Mouse (Mus musculus) stomach, embryonic 14.5 days (tissue): ENCODE measurements around the gene Rtn2. TPM values are rescaled to one million over a fixed set of nuclear protein-coding genes. Genes with fewer than 3 reads are reported as not detected.

Experiments
- ATAC-seq: fragments of 200-750 bp; cut with Nextera tagmentation; 2 replicates; pipeline ENCODE4 v1.8.0; 2017; ENCODE audit warnings: low read depth, moderate TSS enrichment; ENCODE audit not compliant: insufficient number of reproducible peaks, insufficient read depth, low FRiP score
- H3K27ac ChIP-seq: fragments of 300-500 bp; sonication (generic); 2 replicates; pipeline ENCODE4 v1.5.1; 2014; ENCODE audit warnings: mild to moderate bottlenecking, low read length, moderate library complexity, mixed read lengths
- H3K27me3 ChIP-seq: fragments of 300-500 bp; sonication (generic); 2 replicates; pipeline ENCODE4 v1.6.1; 2014; ENCODE audit warnings: low read length, control low read depth, mixed read lengths; ENCODE audit not compliant: control insufficient read depth, insufficient read depth
- H3K36me3 ChIP-seq: fragments of 300-500 bp; sonication (generic); 2 replicates; pipeline ENCODE4 v1.6.1; 2014; ENCODE audit warnings: mild to moderate bottlenecking, control low read depth, low read length, moderate library complexity, mixed read lengths; ENCODE audit not compliant: control insufficient read depth, insufficient read depth
- H3K4me1 ChIP-seq: fragments of 300-500 bp; sonication (generic); 2 replicates; pipeline ENCODE4 v1.6.1; 2014; ENCODE audit warnings: low read length, control low read depth, mixed read lengths; ENCODE audit not compliant: control insufficient read depth, insufficient read depth
- H3K4me2 ChIP-seq: fragments of 300-500 bp; sonication (generic); replicated peaks from 2 replicates; pipeline ENCODE4 v1.6.1; 2014; ENCODE audit warnings: low read depth, low read length, control low read depth
- H3K4me3 ChIP-seq: fragments of 300-500 bp; sonication (generic); 2 replicates; pipeline ENCODE4 v1.5.1; 2014; ENCODE audit warnings: low read depth, low read length, control low read depth
- H3K9ac ChIP-seq: fragments of 300-500 bp; sonication (generic); replicated peaks from 2 replicates; pipeline ENCODE4 v1.6.1; 2014; ENCODE audit warnings: low read depth, mild to moderate bottlenecking, control low read depth, low read length, moderate library complexity, mixed read lengths
- H3K9me3 ChIP-seq: fragments of 300-500 bp; sonication (generic); 2 replicates; pipeline ENCODE4 v1.6.1; 2016; ENCODE audit warnings: low read depth, low read length, control low read depth; ENCODE audit not compliant: control insufficient read depth
- WGBS: fragments of 180-500 bp; shearing (Covaris S2); extraction: QIAGEN DNeasy Blood & Tissue Kit; methylation state at CpG from one replicate; pipeline ENCODE4 v1.1.7; 2014; 5-methylcytosine and 5-hydroxymethylcytosine counted together
- polyA plus RNA-seq: library from polyadenylated mRNA; unstranded; fragments of >200 nt; fragmentation: Nextera tagmentation; extraction: Ambion mirVana; gene quantifications from 2 replicates; pipeline ENCODE4 v1.2.1, GENCODE M21; 2014

The Rtn2 gene
- polyA plus RNA-seq, 1 experiment from 2014 or later: 13.9 TPM

DNA sequence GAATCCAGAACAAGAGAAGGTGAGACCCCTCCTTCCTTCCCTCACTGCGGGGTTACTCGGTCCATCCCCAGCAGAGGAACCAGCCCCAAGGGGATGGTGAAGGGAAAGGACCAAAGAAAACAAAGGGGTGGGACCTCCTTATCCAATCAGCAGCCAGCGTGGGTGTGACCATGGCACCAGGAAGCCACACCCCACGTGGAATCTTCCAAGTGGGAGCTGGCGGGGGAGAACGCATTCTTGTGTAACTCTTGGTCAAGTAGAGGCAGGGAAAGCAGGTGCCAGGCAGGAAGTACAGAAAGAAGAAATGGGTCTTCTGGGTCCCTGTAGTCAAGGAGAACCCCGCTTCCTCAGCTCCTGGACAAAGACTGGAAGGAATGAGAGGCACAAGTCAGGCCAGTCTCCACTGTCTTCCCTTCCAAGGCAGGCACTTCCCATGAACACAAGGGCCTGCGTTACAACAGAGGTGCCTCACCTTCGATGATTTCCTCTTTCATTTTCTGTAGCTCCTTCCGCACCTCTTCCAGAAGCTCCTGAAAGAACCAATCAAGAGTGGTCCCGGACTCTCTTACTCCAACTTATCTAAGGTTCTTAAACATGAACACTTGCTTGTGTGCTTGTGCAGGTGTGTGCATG is 24.9 kb upstream of the Rtn2 start:
- no peaks in the 10 kb centered on the region for H3K4me1 ChIP-seq
- peak; percentile 82; the same call in 1 of the 2 replicates for ATAC-seq
- no peaks in the 10 kb centered on the region for H3K27me3 ChIP-seq
- H3K4me2 ChIP-seq: no peak overlapping the region
- 40% methylated on average over 11 of the region's 11 CpGs for WGBS
- H3K27ac ChIP-seq: no peak overlapping the region
- peaks cover 62% of the 10 kb centered on the region for H3K36me3 ChIP-seq
- H3K9me3 ChIP-seq: no peaks in the 10 kb centered on the region
- H3K9ac ChIP-seq: no peak overlapping the region
- no peak overlapping the region for H3K4me3 ChIP-seq

DNA sequence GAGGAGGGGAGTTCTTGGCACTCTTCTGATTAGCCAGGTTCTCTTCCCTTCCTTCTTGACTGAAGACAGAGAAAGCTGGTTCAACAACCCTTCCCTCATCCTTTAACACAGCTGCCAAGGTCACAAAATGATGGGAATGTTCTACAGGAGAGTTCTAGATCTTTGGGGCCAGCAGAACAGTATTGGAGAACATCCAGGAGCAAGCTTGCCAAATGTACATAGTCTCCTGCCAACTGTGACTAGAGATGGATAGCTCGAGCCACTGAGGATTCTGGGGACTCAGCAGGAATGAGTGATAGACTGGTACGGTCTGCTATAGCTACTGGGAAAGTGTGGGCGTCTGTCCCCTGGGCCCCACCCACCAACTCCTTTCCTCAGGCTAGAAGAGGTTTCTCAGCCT is 24.1 kb upstream of the Rtn2 start:
- Histone ChIP-seq H3K9ac (no peak overlapping the region), H3K4me2 (no peak overlapping the region), H3K27me3 (no peaks in the 10 kb centered on the region), H3K27ac (no peak overlapping the region), H3K9me3 (no peaks in the 10 kb centered on the region), H3K4me1 (no peaks in the 10 kb centered on the region), H3K36me3 (peaks cover 70% of the 10 kb centered on the region), H3K4me3 (no peak overlapping the region)
- no peak for ATAC-seq
- WGBS: 82% methylated on average over 3 of the region's 3 CpGs

DNA sequence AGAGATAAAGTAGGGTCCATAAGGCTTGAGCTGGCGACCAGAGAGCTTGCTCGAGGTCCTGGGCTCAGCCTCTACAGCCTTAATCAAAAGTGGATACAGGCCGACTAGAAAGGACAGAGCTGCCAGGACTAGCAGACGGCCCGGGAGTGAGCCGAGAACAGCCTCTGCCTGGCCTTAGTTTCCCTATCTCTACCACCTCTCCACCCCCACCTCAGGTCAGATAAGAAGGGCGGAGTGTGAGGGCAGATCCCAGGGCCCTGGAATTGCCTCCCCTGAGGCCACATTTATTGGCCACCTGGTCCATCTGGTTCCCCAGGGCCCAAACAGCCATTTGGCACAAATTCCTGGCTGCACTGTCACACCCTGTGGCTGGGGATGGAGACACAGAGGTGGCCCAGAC is 17.3 kb upstream of the Rtn2 start:
- Histone ChIP-seq H3K27ac (no peak overlapping the region), H3K9ac (no peak overlapping the region), H3K4me2 (no peak overlapping the region), H3K36me3 (peaks cover 58% of the 10 kb centered on the region), H3K4me3 (no peak overlapping the region), H3K9me3 (no peaks in the 10 kb centered on the region), H3K27me3 (no peaks in the 10 kb centered on the region), H3K4me1 (peaks cover 24% of the 10 kb centered on the region; the same call in 1 of the 2 replicates)
- WGBS: 52% methylated on average over 7 of the region's 7 CpGs
- 0 out of 2 replicates have a peak, but pooled peaks have one; percentile 8 for ATAC-seq

DNA sequence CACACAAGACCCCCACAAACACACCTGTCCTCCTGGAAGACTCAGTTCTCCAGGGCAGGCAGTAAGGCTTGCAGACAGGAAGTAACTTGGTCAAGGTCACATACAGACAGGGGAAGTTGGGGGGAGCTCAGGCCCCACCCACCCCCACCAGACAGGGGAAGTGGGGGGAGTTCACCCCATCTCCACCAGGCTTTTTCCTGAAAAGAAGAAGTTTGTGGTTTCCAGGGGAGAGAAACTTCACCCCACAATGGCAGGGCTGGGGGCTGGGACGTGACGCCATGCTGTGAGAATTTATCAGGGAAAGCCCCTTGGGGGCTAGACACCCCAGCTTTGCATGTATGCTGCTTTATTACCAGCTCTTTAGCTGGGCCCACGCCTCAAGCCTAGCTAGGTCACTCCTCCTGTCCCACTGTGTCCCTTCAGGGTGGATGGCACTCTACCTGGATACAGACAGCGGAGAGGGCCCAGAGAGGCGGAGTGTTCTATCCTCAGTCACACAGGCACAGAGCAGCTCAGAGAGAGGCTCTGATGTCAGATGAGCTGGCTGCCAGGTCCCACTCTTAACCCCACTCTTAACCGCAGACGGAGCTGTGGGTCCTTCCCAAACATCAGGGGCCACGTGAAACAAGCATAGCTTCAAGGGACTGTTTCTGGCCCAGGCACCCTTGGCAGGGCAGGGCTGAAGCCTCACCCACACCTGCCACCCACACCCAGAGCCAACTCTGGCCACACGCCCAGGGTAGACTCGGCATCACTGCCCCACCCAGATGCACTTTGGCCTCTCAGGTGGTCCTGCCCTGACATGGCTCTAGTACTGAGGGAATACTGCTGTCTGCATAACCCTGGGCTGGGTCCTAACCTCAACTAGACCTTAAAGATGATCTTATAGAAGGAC is 16.2 kb upstream of the Rtn2 start:
- H3K27me3 ChIP-seq: no peaks in the 10 kb centered on the region
- no peak overlapping the region for H3K4me3 ChIP-seq
- ATAC-seq: no peak
- H3K27ac ChIP-seq: no peak overlapping the region
- H3K9ac ChIP-seq: no peak overlapping the region
- WGBS: 76% methylated on average over 10 of the region's 10 CpGs
- H3K9me3 ChIP-seq: no peaks in the 10 kb centered on the region
- peaks cover 48% of the 10 kb centered on the region for H3K36me3 ChIP-seq
- no peak overlapping the region for H3K4me2 ChIP-seq
- peaks cover 24% of the 10 kb centered on the region; the same call in 1 of the 2 replicates for H3K4me1 ChIP-seq

DNA sequence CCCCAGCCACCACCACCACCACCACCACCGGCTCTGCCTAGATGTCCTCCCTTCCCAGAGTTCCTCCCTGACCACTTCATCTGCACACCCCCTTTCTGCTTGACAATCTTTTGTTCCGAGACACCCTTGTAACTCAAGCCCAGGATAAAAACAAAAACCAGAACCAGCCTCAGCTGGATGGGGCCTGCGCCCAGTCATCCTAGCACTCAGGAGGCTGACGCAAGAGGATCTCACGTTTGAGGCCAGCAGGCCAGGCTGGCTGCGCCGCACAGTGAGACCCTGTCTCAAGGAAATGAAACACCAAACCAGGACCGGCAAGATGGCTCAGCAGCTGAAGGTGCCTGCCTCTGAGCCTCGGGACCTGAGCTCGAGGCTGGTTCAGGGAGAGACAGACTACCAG is 15.4 kb upstream of the Rtn2 start:
- no peak for ATAC-seq
- no peak overlapping the region for H3K27ac ChIP-seq
- H3K27me3 ChIP-seq: no peaks in the 10 kb centered on the region
- no peaks in the 10 kb centered on the region for H3K9me3 ChIP-seq
- 62% methylated on average over 10 of the region's 10 CpGs for WGBS
- peaks cover 40% of the 10 kb centered on the region for H3K36me3 ChIP-seq
- no peak overlapping the region for H3K4me3 ChIP-seq
- H3K4me1 ChIP-seq: peaks cover 24% of the 10 kb centered on the region; the same call in 1 of the 2 replicates
- no peak overlapping the region for H3K4me2 ChIP-seq
- no peak overlapping the region for H3K9ac ChIP-seq

DNA sequence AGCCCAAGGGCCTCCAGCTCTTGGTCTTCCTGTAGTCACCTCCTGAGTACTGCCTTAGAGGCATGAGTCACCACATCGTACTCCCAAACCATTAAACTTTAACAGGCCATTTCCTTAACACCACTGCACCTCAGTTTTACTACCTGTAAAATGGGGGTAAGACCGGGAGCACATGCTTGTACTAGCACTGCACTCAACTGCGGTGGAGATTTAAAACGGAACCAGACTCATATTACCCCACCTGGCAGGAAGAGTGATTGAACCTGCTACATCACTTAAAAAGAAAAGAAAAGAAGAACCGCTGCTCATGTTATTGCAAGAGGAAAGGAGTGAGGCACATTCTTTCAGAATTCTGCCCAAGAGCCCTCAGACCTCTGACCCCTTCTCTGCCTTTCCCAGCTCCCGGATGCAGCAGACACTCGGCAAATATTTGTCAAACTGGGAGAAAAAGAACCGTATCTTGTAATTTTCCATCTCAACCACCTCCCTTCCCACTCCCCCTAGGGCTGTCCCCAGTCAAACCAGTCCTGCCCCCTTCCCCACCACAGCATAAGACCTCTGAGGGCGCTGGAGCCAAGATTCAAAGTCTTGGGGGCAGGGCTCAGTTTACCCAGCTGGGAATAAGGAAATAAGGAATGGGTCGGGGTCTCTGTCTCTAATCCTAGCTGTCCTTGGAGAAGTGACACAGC is 13.3 kb upstream of the Rtn2 start:
- Histone ChIP-seq H3K27ac (peak overlapping the region; percentile 98), H3K27me3 (no peaks in the 10 kb centered on the region), H3K4me2 (peak overlapping the region; percentile 98), H3K36me3 (peaks cover 22% of the 10 kb centered on the region), H3K4me1 (peaks cover 24% of the 10 kb centered on the region; the same call in 1 of the 2 replicates), H3K4me3 (peak overlapping the region; percentile 92), H3K9me3 (no peaks in the 10 kb centered on the region), H3K9ac (peak overlapping the region; percentile 91)
- 21% methylated on average over 10 of the region's 10 CpGs for WGBS
- ATAC-seq: peak; percentile 14; the same call in 1 of the 2 replicates

DNA sequence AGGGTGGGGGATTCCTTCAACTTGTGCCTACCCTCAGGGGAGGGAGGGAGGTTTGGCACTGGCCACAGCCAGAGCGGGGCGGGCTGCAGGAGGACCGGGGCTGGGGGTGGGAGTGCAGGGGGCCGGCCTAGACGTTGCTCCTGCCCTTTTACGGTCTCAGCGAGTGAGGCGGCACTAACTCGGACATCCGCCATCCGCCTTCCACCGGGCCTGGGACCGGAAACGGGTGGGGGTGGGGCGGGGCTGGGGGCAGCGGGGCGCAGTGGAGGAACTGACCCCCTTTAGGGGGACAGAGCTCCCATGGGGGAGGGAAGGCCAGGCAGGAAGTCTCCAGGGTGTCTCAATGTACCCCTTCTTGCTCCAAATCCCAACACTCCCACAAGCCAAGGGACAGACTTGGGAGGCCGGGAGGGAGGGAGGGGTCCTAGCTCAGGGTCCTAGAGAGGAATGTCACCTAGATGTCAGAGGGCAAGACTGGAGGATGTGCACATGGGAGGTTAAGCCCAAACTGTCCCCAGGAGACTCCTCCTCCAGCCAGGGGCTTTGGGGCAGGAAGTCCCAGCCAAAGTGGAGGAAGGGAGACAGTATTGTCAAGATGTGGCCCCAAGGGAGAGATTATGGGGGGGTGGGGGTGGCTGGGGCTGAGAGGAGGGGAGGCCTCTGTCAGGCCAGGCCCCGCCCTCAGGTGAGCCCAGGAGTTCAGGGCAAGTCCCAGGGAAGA is 12.5 kb upstream of the Rtn2 start:
- Histone ChIP-seq H3K4me2 (peak overlapping the region; percentile 98), H3K36me3 (peaks cover 14% of the 10 kb centered on the region), H3K9me3 (no peaks in the 10 kb centered on the region), H3K9ac (peak overlapping the region; percentile 91), H3K4me3 (peak overlapping the region; percentile 92), H3K27me3 (no peaks in the 10 kb centered on the region), H3K27ac (peak overlapping the region; percentile 98), H3K4me1 (peaks cover 24% of the 10 kb centered on the region; the same call in 1 of the 2 replicates)
- ATAC-seq: peak; percentile 47; the same call in 1 of the 2 replicates
- WGBS: under 1% methylated on average over 18 of the region's 19 CpGs
